Mouse (Mus musculus) cortical plate, adult 2 months (tissue): ENCODE data around the gene Nol4l. TPM values are rescaled to one million over a fixed set of nuclear protein-coding genes. Genes with fewer than 3 reads are reported as not detected.
A peak's percentile ranks its signal among the peaks of the same experiment; 100 is the strongest.

Experiments used
- H3K27ac ChIP-seq: fragments of 200-500 bp; 2 replicates; pipeline ENCODE4 v1.5.1; 2012; ENCODE audit warnings: low read length, control low read depth, inconsistent platforms; ENCODE audit not compliant: insufficient read depth
- H3K4me1 ChIP-seq: fragments of 200-500 bp; 2 replicates; pipeline ENCODE4 v1.6.1; 2011; ENCODE audit warnings: low read length; ENCODE audit not compliant: control insufficient read depth, insufficient read depth
- H3K4me3 ChIP-seq: fragments of 200-500 bp; 2 replicates; pipeline ENCODE4 v1.5.1; 2011; ENCODE audit warnings: mild to moderate bottlenecking, low read length, control low read depth; ENCODE audit not compliant: insufficient read depth
- CTCF ChIP-seq: fragments of 200-500 bp; IDR thresholded peaks from 2 replicates; pipeline ENCODE4 v1.5.1; 2011; ENCODE audit warnings: mild to moderate bottlenecking, control low read depth, low read length; ENCODE audit not compliant: insufficient read depth; ENCODE audit errors: extremely low read depth
- POLR2A ChIP-seq: fragments of 200-500 bp; IDR thresholded peaks from 2 replicates; pipeline ENCODE4 v1.6.1; 2011; ENCODE audit warnings: mild to moderate bottlenecking, low read length, control low read depth; ENCODE audit not compliant: insufficient read depth; ENCODE audit errors: extremely low read depth
- polyA plus RNA-seq: library from polyadenylated mRNA; depleted of rRNA; stranded (reverse); fragments of >200 nt; gene quantifications from 2 replicates; pipeline ENCODE4 v1.2.3, GENCODE M21; 2012

Gene Nol4l
- polyA plus RNA-seq, 1 experiment, result 33.9 TPM

GRCm38 (mm10) chr2:153475114-153476112 is 54.4 kb downstream of the Nol4l start:
- Histone ChIP-seq H3K4me3 (no peak overlapping the region), H3K27ac (no peak overlapping the region), H3K4me1 (peaks cover 9% of the 10 kb centered on the region)
- TF ChIP-seq POLR2A (no peak), CTCF (no peak)

GRCm38 (mm10) chr2:153470983-153471382 is 58.8 kb downstream of the Nol4l start:
- no peak overlapping the region for H3K27ac ChIP-seq
- H3K4me3 ChIP-seq, result no peak overlapping the region
- H3K4me1 ChIP-seq, result peaks cover 8% of the 10 kb centered on the region
- TF ChIP-seq POLR2A, result no peak
- TF ChIP-seq CTCF, result no peak

- H3K4me1 ChIP-seq, result peaks cover 2% of the 10 kb centered on the region; the same call in 1 of the 2 replicates
- H3K27ac ChIP-seq, result no peak overlapping the region
- H3K4me3 ChIP-seq, result no peak overlapping the region
- TF ChIP-seq CTCF, result no peak
- no peak for TF ChIP-seq POLR2A
These were observed 60.0 kb downstream of the Nol4l start for GRCm38 (mm10) chr2:153469764-153470163.

- TF ChIP-seq CTCF (no peak), POLR2A (no peak)
- peaks cover 2% of the 10 kb centered on the region; the same call in 1 of the 2 replicates for H3K4me1 ChIP-seq
- H3K4me3 ChIP-seq, result no peak overlapping the region
- H3K27ac ChIP-seq, result no peak overlapping the region
These were observed 60.5 kb downstream of the Nol4l start for GRCm38 (mm10) chr2:153469317-153469716.

- H3K4me3 ChIP-seq, result no peak overlapping the region
- H3K4me1 ChIP-seq, result peaks cover 4% of the 10 kb centered on the region
- H3K27ac ChIP-seq, result no peak overlapping the region
- TF ChIP-seq POLR2A (no peak), CTCF (no peak)
These were observed 62.4 kb downstream of the Nol4l start for GRCm38 (mm10) chr2:153467372-153467771.

- TF ChIP-seq CTCF (0 out of 2 replicates have a peak, but pooled peaks have one; percentile 20), POLR2A (no peak)
- Histone ChIP-seq H3K4me3 (no peak overlapping the region), H3K4me1 (peaks cover 5% of the 10 kb centered on the region), H3K27ac (no peak overlapping the region)
These were observed 66.5 kb downstream of the Nol4l start for GRCm38 (mm10) chr2:153463257-153463656.

- no peak overlapping the region for H3K4me3 ChIP-seq
- TF ChIP-seq CTCF, result no peak
- TF ChIP-seq POLR2A, result no peak
- H3K27ac ChIP-seq, result no peak overlapping the region
These were observed 71.7 kb downstream of the Nol4l start for GRCm38 (mm10) chr2:153458022-153458441.

GRCm38 (mm10) chr2:153457467-153457866 is 72.3 kb downstream of the Nol4l start:
- Histone ChIP-seq H3K27ac (no peak overlapping the region), H3K4me3 (no peak overlapping the region), H3K4me1 (peaks cover 4% of the 10 kb centered on the region)
- TF ChIP-seq POLR2A, result no peak
- TF ChIP-seq CTCF, result no peak

More at GRCm38 (mm10) chr2:153458022-153458441, 71.7 kb downstream of the Nol4l start:
- H3K4me1 ChIP-seq, result peaks cover 5% of the 10 kb centered on the region

GRCm38 (mm10) chr2:153454841-153455506 is 74.8 kb downstream of the Nol4l start:
- 0 out of 2 replicates have a peak, but pooled peaks cover 3% of the 10 kb centered on the region for H3K4me1 ChIP-seq
- H3K4me3 ChIP-seq, result no peak overlapping the region
- TF ChIP-seq POLR2A (no peak), CTCF (no peak)
- no peak overlapping the region for H3K27ac ChIP-seq
